ENCODE assay signal across 9 mouse cellular contexts in the genomic region with DNA sequence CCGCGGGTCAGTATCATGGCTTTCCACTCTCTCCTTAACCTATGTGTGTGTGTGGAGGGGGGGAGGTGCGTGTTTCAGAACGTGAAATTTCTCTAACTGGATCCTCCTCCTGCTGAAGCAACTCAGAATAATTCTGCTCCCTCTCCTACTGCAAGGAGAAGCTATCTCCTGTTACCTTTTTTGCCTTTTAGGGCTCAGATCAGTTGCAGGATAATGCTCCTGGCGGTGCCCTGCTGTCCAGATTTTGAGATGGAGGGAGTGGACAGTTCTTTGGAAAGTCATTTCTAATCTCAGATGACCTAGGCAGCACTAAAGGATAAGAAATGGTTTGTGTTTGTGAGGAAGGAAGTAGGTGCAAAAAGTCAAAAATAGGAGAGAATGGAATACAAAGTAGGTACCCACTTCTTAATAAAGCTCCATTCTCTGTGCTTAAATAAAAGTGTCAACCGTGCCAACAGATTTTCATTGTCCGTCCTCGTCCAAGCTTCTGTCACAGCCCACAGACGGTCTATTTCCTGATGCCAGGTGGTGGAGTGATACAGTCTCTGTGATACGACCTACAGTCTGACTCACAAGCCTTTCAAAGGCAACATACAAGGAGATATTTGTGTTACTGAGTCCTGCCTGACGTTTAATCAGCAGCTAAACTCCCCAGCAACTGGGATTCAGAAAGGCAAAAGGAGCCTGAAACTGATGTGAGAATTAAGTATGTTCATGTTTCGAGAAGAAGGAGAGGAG. TPM values are rescaled to one million over a fixed set of nuclear protein-coding genes. Genes with fewer than 3 reads are reported as not detected.
DNase-seq lines count a peak whose midpoint lies in the region; ATAC-seq lines count a peak whose summit lies in the region.
"Had no signal": no experiment of that assay in that cellular context is flagged by ENCODE, and none has a peak within 500 bp of the region (broad histone marks: within the 10 kb centered on the region; RNA-seq: fewer than 3 reads in every experiment).

No protein-coding gene starts in this region.

- H3K27ac ChIP-seq in intestine, embryonic 15.5 days = no peak overlapping the region
- H3K27ac ChIP-seq in midbrain, embryonic 12.5 days (replicated peaks) = no peak overlapping the region

- H3K27me3 ChIP-seq in intestine, embryonic 15.5 days (replicated peaks) = peaks cover 13% of the 10 kb centered on the region
- peaks cover 34% of the 10 kb centered on the region for H3K27me3 ChIP-seq in midbrain, embryonic 12.5 days

- no peaks in the 10 kb centered on the region for H3K9me3 ChIP-seq in intestine, embryonic 15.5 days
- H3K9me3 ChIP-seq in midbrain, embryonic 12.5 days = no peaks in the 10 kb centered on the region; the same call in 1 of the 2 replicates

- no peaks in the 10 kb centered on the region for H3K36me3 ChIP-seq in intestine, embryonic 15.5 days
- no peaks in the 10 kb centered on the region for H3K36me3 ChIP-seq in midbrain, embryonic 12.5 days

- H3K4me2 ChIP-seq in intestine, embryonic 15.5 days (replicated peaks) = peak overlapping the region; percentile 99
- H3K4me2 ChIP-seq in midbrain, embryonic 12.5 days (replicated peaks) = peak overlapping the region; percentile 99

- H3K9ac ChIP-seq in intestine, embryonic 15.5 days = peak overlapping the region; percentile 46; the same call in 1 of the 2 replicates
- H3K9ac ChIP-seq in midbrain, embryonic 12.5 days (replicated peaks) = peak overlapping the region; percentile 58

- DNase-seq in cerebellum, postnatal 4 days (ENCODE audit: low spot score in 2 of 2) = no peak
- peak; percentile 78 to 79 for DNase-seq in right cerebral cortex, adult 2 months (ENCODE audit: low spot score in 2 of 2)
- no peak for DNase-seq in right cerebral cortex, postnatal 4 days
- no peak for DNase-seq in thymus, postnatal 0 days (ENCODE audit: low spot score)
- DNase-seq in spleen, adult 12 weeks (ENCODE audit: low spot score) = no peak

- ATAC-seq in cerebellum, adult (ENCODE audit: insufficient number of reproducible peaks, low FRiP score, low TSS enrichment) = peak; percentile 62
- ATAC-seq in intestine, embryonic 15.5 days = no peak
- ATAC-seq in midbrain, embryonic 12.5 days (ENCODE audit: low FRiP score, low read depth) = no peak

- WGBS in intestine, embryonic 15.5 days = 35% methylated on average over 12 of the region's 12 CpGs
- WGBS in midbrain, embryonic 12.5 days = 28% methylated on average over 12 of the region's 12 CpGs

- peak overlapping the region; percentile 56 for H3K4me3 ChIP-seq in intestine, embryonic 15.5 days (replicated peaks)
- peak overlapping the region; percentile 65 for H3K4me3 ChIP-seq in midbrain, embryonic 12.5 days

- no peaks in the 10 kb centered on the region; the same call in 1 of the 2 replicates for H3K4me1 ChIP-seq in intestine, embryonic 15.5 days (replicated peaks)
- H3K4me1 ChIP-seq in midbrain, embryonic 12.5 days = peaks cover 12% of the 10 kb centered on the region

RNA-seq across cellular contexts. Expression of a gene that starts 1.6 kb away (rescaled TPM):
- polyA plus RNA-seq in intestine, embryonic 15.5 days (2015; fragmentation: Nextera tagmentation; extraction: Ambion mirVana) = 0.44 and 0.81 TPM in 2 replicates
- 0.83 and 0.84 TPM in 2 replicates for polyA plus RNA-seq in midbrain, embryonic 12.5 days (2016; fragmentation: Nextera tagmentation; extraction: Ambion mirVana)
- 1.6 and 2.3 TPM in 2 replicates for polyA plus RNA-seq in thymus, postnatal 0 days (2015; fragmentation: Nextera tagmentation; extraction: Ambion mirVana)
- polyA plus RNA-seq: erythroblast, embryonic 14.5 days had no signal

RNA-seq across cellular contexts. Expression of a gene that starts 27.2 kb away (rescaled TPM):
- polyA plus RNA-seq in intestine, embryonic 15.5 days (2015; fragmentation: Nextera tagmentation; extraction: Ambion mirVana) = not detected in 2 replicates
- not detected in 2 replicates for polyA plus RNA-seq in midbrain, embryonic 12.5 days (2016; fragmentation: Nextera tagmentation; extraction: Ambion mirVana)
- not detected in 2 replicates for polyA plus RNA-seq in thymus, postnatal 0 days (2015; fragmentation: Nextera tagmentation; extraction: Ambion mirVana)
- polyA plus RNA-seq: erythroblast, embryonic 14.5 days had no signal

RNA-seq across cellular contexts. Expression of a gene that starts 33.7 kb away (rescaled TPM):
- polyA plus RNA-seq in intestine, embryonic 15.5 days (2015; fragmentation: Nextera tagmentation; extraction: Ambion mirVana) = 4.0 and 4.1 TPM in 2 replicates
- polyA plus RNA-seq in midbrain, embryonic 12.5 days (2016; fragmentation: Nextera tagmentation; extraction: Ambion mirVana) = 11.6 and 13.6 TPM in 2 replicates
- polyA plus RNA-seq in thymus, postnatal 0 days (2015; fragmentation: Nextera tagmentation; extraction: Ambion mirVana) = 10.0 and 10.8 TPM in 2 replicates

Comparison
In these comparisons a context has a peak if more than half of its experiments do, and no peak if none do; other contexts are left out.
1. DNase-seq: peak in right cerebral cortex, adult 2 months (2 of 2); none in cerebellum, postnatal 4 days (0 of 2), right cerebral cortex, postnatal 4 days (single experiment), thymus, postnatal 0 days (single experiment) and spleen, adult 12 weeks (single experiment).